Mouse (Mus musculus) C2C12 (cell line): ENCODE data around the gene Efnb2. TPM values are rescaled to one million over a fixed set of nuclear protein-coding genes. Genes with fewer than 3 reads are reported as not detected.

ENCODE experiments used
- H3K27me3 ChIP-seq: one replicate; pipeline ENCODE4 v1.6.1; 2011; ENCODE audit not compliant: control insufficient read depth, insufficient read depth, insufficient read length
- H3K36me3 ChIP-seq: one replicate; pipeline ENCODE4 v1.6.1; 2011; ENCODE audit not compliant: control insufficient read depth, insufficient read depth
- H3K4me3 ChIP-seq: one replicate; pipeline ENCODE4 v1.5.1; 2011; ENCODE audit warnings: mild to moderate bottlenecking, control low read depth; ENCODE audit not compliant: poor library complexity, insufficient read depth, severe bottlenecking
- H3K79me2 ChIP-seq: one replicate; pipeline ENCODE4 v1.6.1; 2011; ENCODE audit not compliant: control insufficient read depth, insufficient read depth
- H3K79me3 ChIP-seq: one replicate; pipeline ENCODE4 v1.6.1; 2011; ENCODE audit warnings: low read depth, control low read depth
- H3ac ChIP-seq: one replicate; pipeline ENCODE3; 2011; ENCODE audit warnings: low read depth; ENCODE audit not compliant: control insufficient read depth, insufficient read length
- CEBPB ChIP-seq: IDR thresholded peaks from one replicate; pipeline ENCODE4 v1.6.1; 2011; ENCODE audit warnings: low read depth, mild to moderate bottlenecking, control low read depth, moderate library complexity
- CTCF ChIP-seq: IDR thresholded peaks from one replicate; pipeline ENCODE4 v1.5.1; 2011; ENCODE audit not compliant: control insufficient read depth, insufficient read depth, insufficient read length
- FOSL1 ChIP-seq: IDR thresholded peaks from one replicate; pipeline ENCODE4 v1.8.0; 2011; ENCODE audit warnings: mild to moderate bottlenecking, low read length; ENCODE audit not compliant: poor library complexity, insufficient read depth, severe bottlenecking
- MAX ChIP-seq: IDR thresholded peaks from one replicate; pipeline ENCODE4 v1.6.1; 2011; ENCODE audit warnings: mild to moderate bottlenecking, control low read depth
- MYOD1 ChIP-seq: IDR thresholded peaks from one replicate; pipeline ENCODE4 v1.6.1; 2011; ENCODE audit warnings: low read depth; ENCODE audit not compliant: control insufficient read depth, insufficient read length
- MYOG ChIP-seq: IDR thresholded peaks from one replicate; pipeline ENCODE4 v1.6.1; 2011; ENCODE audit not compliant: control insufficient read depth, insufficient read length; ENCODE audit errors: extremely low read depth
- USF1 ChIP-seq: IDR thresholded peaks from one replicate; pipeline ENCODE4 v1.6.1; 2011; ENCODE audit warnings: low read depth, mild to moderate bottlenecking, control low read depth, moderate library complexity
- polyA plus RNA-seq: library from polyadenylated mRNA; unstranded; fragments of >200 nt; fragmentation: generic; extraction: Trizol; gene quantifications from one replicate; pipeline ENCODE4 v1.2.1, GENCODE M21; 2012; ENCODE audit warnings: missing spikeins

Gene Efnb2
- polyA plus RNA-seq, 1 experiment, result 15.1 TPM

- Histone ChIP-seq H3K36me3 (peaks cover 99% of the 10 kb centered on the region), H3ac (no peak overlapping the region), H3K27me3 (no peaks in the 10 kb centered on the region), H3K79me2 (peaks cover 100% of the 10 kb centered on the region), H3K79me3 (peaks cover 97% of the 10 kb centered on the region), H3K4me3 (no peak overlapping the region)
- TF ChIP-seq MAX (no peak), FOSL1 (no peak), CTCF (no peak), MYOD1 (no peak), MYOG (no peak), CEBPB (no peak), USF1 (no peak)
These were observed 17.2 kb upstream of the Efnb2 start for GRCm38 (mm10) chr8:8678236-8678635.

DNA sequence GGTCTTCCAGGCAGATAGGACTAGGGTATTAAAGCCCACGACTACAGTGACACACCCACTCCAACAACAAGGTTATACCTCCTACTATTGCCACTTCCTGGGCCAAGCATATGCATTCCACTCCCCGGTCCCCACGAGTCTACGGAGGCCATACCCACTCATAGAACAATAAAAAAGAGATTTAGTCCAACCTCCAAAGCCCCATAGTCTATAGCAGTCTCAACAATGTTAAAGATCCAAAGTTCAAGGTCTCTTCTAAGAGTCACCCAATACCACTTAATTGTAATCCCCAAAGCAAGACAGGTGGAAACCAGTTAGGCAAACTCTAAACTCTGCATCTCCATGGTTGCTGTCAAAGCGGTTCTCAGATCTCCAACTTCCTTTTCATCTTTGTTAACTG is 13.8 kb upstream of the Efnb2 start:
- no peak overlapping the region for H3K4me3 ChIP-seq
- peaks cover 98% of the 10 kb centered on the region for H3K36me3 ChIP-seq
- no peak overlapping the region for H3ac ChIP-seq
- peaks cover 100% of the 10 kb centered on the region for H3K79me2 ChIP-seq
- TF ChIP-seq CTCF, result no peak
- no peak for TF ChIP-seq MYOG
- TF ChIP-seq FOSL1, result no peak
- no peak for TF ChIP-seq USF1
- TF ChIP-seq MYOD1, result no peak
- TF ChIP-seq MAX, result no peak
- no peaks in the 10 kb centered on the region for H3K27me3 ChIP-seq
- peaks cover 95% of the 10 kb centered on the region for H3K79me3 ChIP-seq

DNA sequence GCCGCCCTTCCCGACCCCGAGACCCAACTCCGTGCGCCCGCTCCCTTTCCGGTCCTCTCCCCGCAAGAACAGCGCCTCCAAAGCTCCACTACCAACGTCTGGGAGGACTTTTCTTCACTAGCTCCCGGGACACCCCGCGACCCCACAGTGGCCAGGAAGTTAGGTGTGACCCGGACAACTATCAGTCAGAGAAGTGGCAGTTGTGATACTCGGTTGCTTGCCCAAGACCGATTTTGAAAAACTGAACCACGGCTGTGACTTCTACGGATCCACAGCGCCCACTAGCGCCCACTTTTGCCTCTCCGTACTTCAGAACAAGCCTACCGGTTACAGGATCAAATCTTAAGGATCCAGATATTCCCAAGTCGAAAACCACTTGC is 707 bp upstream of the Efnb2 start:
- no peaks in the 10 kb centered on the region for H3K27me3 ChIP-seq
- H3K79me3 ChIP-seq, result peaks cover 45% of the 10 kb centered on the region
- H3K79me2 ChIP-seq, result peaks cover 73% of the 10 kb centered on the region
- TF ChIP-seq FOSL1 (no peak), CTCF (peak; percentile 63)
- peak overlapping the region; percentile 84 for H3K4me3 ChIP-seq
- H3K36me3 ChIP-seq, result peaks cover 35% of the 10 kb centered on the region
- peak overlapping the region; percentile 45 for H3ac ChIP-seq

DNA sequence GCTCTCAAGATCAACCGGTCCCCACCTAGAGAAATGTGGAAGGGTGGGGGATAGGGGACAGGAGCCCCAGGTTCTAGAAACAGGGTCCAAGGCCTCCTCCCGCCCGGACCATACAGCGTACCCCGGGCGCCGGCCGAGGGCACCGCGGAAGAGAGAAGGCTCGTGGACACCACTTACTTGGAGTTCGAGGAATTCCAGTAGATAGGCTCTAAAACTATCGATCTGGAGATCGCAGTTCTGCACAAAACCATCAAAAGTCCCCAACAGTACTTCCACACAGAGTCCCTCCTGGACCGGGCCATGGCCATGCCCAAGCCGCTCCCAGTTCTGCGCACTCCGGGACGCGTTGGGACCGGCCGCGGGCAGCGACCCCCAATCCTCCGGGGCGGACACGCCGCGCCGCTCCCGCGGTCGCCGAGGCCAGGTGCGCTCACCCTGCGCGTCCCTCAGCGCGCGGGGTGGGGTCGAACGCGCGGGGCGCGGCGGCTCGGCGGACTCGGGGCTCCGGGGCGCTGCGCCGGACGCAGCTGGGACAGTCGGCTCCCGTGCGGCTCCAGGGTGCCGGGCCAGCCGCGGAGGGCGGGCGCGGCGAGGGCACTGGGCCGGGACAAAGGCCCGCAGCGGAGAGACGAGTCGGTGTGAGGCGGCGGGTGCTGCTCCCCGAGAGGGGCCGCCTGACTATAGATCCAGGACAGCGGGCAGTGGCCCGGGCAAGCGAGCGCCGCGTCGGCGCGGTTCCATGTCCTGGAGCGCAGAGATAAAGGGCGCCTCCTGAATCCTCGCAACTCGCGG is 539 bp downstream of the Efnb2 start:
- H3ac ChIP-seq, result peak overlapping the region; percentile 94
- TF ChIP-seq MAX, result no peak
- no peak for TF ChIP-seq MYOD1
- TF ChIP-seq CEBPB, result no peak
- TF ChIP-seq CTCF, result no peak
- no peak for TF ChIP-seq MYOG
- no peak for TF ChIP-seq USF1
- no peak for TF ChIP-seq FOSL1

DNA sequence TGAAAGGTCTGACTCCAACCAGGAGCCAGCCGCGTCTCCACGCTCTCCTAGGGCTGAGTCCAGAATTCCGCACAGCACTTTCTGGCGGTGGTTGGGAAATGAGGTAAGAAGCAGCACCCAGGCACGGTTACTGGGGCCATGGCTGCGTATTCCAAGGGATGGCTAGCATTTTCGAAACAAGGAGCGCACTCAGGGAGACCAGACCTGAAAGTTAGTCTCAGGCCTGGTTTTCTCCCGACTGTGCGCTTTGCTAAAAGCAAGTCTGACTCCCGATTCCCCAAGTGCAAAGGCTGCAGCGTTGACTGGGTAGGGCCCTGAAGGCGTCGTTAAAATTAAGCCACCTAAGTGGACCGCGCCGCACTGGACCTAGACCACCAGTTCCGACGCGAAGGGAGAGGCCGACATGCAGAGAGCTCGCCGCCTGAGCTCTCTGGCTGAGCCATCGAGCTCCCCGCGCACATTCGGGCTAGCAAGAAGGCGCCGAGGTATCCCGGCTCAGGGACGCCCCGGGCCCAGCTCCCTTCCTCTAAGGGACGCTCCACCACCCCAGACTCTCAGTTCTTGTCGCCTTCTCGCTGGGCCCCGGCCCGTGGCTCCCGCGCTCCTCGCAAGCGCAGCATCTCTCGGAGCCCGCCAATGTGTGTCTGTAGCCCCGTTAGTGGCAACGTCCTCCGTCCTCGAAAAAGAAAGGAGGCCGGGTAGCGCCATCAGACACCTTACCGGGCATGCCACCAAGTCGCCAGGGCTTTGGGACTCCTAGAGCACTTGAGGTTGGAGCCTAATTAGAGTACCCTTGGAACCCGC is 1.3 kb downstream of the Efnb2 start:
- peaks cover 35% of the 10 kb centered on the region for H3K36me3 ChIP-seq
- peaks cover 77% of the 10 kb centered on the region for H3K79me2 ChIP-seq
- H3K79me3 ChIP-seq, result peaks cover 61% of the 10 kb centered on the region
- peak overlapping the region; percentile 84 for H3K4me3 ChIP-seq
- TF ChIP-seq MYOD1 (no peak), MAX (no peak), USF1 (no peak), FOSL1 (no peak), CTCF (no peak), CEBPB (no peak), MYOG (no peak)
- H3K27me3 ChIP-seq, result no peaks in the 10 kb centered on the region
- H3ac ChIP-seq, result peak overlapping the region; percentile 94

More for the DNA sequence above, 539 bp downstream of the Efnb2 start:
- peak overlapping the region; percentile 84 for H3K4me3 ChIP-seq
- no peaks in the 10 kb centered on the region for H3K27me3 ChIP-seq
- H3K79me3 ChIP-seq, result peaks cover 55% of the 10 kb centered on the region
- H3K79me2 ChIP-seq, result peaks cover 73% of the 10 kb centered on the region
- H3K36me3 ChIP-seq, result peaks cover 35% of the 10 kb centered on the region
